Mouse (Mus musculus): ENCODE data around the gene Magi2.

GRCm38 (mm10) chr5:20140235-20140634 is 913.4 kb downstream of the Magi2 start:
- no peak for TF ChIP-seq CTCF (IDR thresholded peaks at IDR 0.05; ENCODE audit: extremely low read depth, insufficient read depth, insufficient read length, insufficient replicate concordance)
- no peak for TF ChIP-seq POLR2A (IDR thresholded peaks at IDR 0.05; ENCODE audit: low read depth, low read length)
